Mouse (Mus musculus): ENCODE results near the gene Ccnd1.
"Not testable (repeated sequence)": the region's sequence is repeated elsewhere in the genome, so short reads cannot be mapped to it uniquely, and the experiment has no call there.

Ccnd1 gene

GRCm38 (mm10) chr7:144906708-144907397 lies 32.9 kb downstream of the Ccnd1 start:
- no peak for DNase-seq

- not testable (repeated sequence) for DNase-seq
Observed at GRCm38 (mm10) chr7:144905514-144905913, 34.2 kb downstream of the Ccnd1 start.

- DNase-seq: no peak
Observed at GRCm38 (mm10) chr7:144898506-144898905, 41.2 kb downstream of the Ccnd1 start.

GRCm38 (mm10) chr7:144896294-144897218 lies 43.2 kb downstream of the Ccnd1 start, which contains the start of gene Fgf15:
Fgf15 (plus strand) TSS chr7:144896531.
- DNase-seq: no peak

- peak; percentile 67 for DNase-seq
Observed at GRCm38 (mm10) chr7:144895305-144896111, 44.2 kb downstream of the Ccnd1 start.

GRCm38 (mm10) chr7:144894706-144895105 lies 45.0 kb downstream of the Ccnd1 start:
- DNase-seq: no peak

- DNase-seq: no peak
Observed at GRCm38 (mm10) chr7:144894191-144894590, 45.5 kb downstream of the Ccnd1 start.

GRCm38 (mm10) chr7:144892322-144892721 lies 47.4 kb downstream of the Ccnd1 start:
- no peak for DNase-seq

- no peak for DNase-seq
Observed at GRCm38 (mm10) chr7:144891863-144892262, 47.9 kb downstream of the Ccnd1 start.

- not testable (repeated sequence) for DNase-seq
Observed at GRCm38 (mm10) chr7:144890661-144891060, 49.1 kb downstream of the Ccnd1 start.

- DNase-seq: no peak
Observed at GRCm38 (mm10) chr7:144888564-144889299, 51.0 kb downstream of the Ccnd1 start.

GRCm38 (mm10) chr7:144887672-144888071 lies 52.1 kb downstream of the Ccnd1 start:
- DNase-seq: no peak

GRCm38 (mm10) chr7:144883106-144883505 lies 56.6 kb downstream of the Ccnd1 start:
- DNase-seq: no peak
